Comparison of ENCODE assay signal across 10 mouse cellular contexts in genomic region chr9:83599505-83599904, GRCm38 (mm10). TPM values are rescaled to one million over a fixed set of nuclear protein-coding genes. Genes with fewer than 3 reads are reported as not detected.
A peak's percentile ranks its signal among the peaks of the same experiment; 100 is the strongest.
DNase-seq lines count a peak whose midpoint lies in the region; ATAC-seq and TF ChIP-seq lines count a peak whose summit lies in the region.
"Had no signal": no experiment of that assay in that cellular context is flagged by ENCODE, and none has a peak within 500 bp of the region (broad histone marks: within the 10 kb centered on the region; RNA-seq: fewer than 3 reads in every experiment).

No protein-coding gene starts in this region.

- WGBS in heart, embryonic 10.5 days, result 73% methylated on average over 6 of the region's 6 CpGs
- 42% methylated on average over 6 of the region's 6 CpGs for WGBS in lung, embryonic 16.5 days
- WGBS in forebrain, postnatal 0 days, result 15% methylated on average over 6 of the region's 6 CpGs

- no peak overlapping the region for H3K4me2 ChIP-seq in lung, embryonic 16.5 days (ENCODE audit: low read depth, low read length)
- H3K4me2 ChIP-seq in forebrain, postnatal 0 days (ENCODE audit: low read depth), result no peak overlapping the region

- no peak for TF ChIP-seq POLR2A in brain, embryonic 14.5 days (IDR thresholded peaks at IDR 0.05; ENCODE audit: borderline replicate concordance, extremely low read depth, insufficient read depth, insufficient read length, poor library complexity, severe bottlenecking)

- H3K4me1 ChIP-seq in heart, embryonic 10.5 days, result peaks cover 15% of the 10 kb centered on the region; the same call in 1 of the 2 replicates
- no peaks in the 10 kb centered on the region; the same call in 1 of the 2 replicates for H3K4me1 ChIP-seq in lung, embryonic 16.5 days (replicated peaks; ENCODE audit: control insufficient read depth, insufficient read depth, low read length)
- H3K4me1 ChIP-seq in forebrain, postnatal 0 days (ENCODE audit: insufficient read depth), result peaks cover 15% of the 10 kb centered on the region; the same call in 1 of the 2 replicates

- H3K27me3 ChIP-seq in heart, embryonic 10.5 days (ENCODE audit: insufficient read depth, poor library complexity, severe bottlenecking), result no peaks in the 10 kb centered on the region
- no peaks in the 10 kb centered on the region for H3K27me3 ChIP-seq in lung, embryonic 16.5 days (ENCODE audit: control insufficient read depth, insufficient read depth, low read depth, low read length)
- H3K27me3 ChIP-seq in forebrain, postnatal 0 days (ENCODE audit: insufficient read depth, low read length), result no peaks in the 10 kb centered on the region

- peak; percentile 67 for DNase-seq in heart, embryonic 10.5 days (ENCODE audit: low spot score)
- no peak for DNase-seq in heart, adult 9 months (ENCODE audit: low spot score in 2 of 2)
- no peak for DNase-seq in lung, postnatal 25 days (ENCODE audit: low spot score)
- peak; percentile 74 for DNase-seq in brain, embryonic 14.5 days (ENCODE audit: low read depth)
- peak; percentile 59 for DNase-seq in forebrain, postnatal 0 days
- DNase-seq in retina, postnatal 1 day, result no peak
- DNase-seq in frontal cortex, postnatal 10 days (ENCODE audit: low spot score in 2 of 2), result no peak
- DNase-seq: adrenal gland, postnatal 10 days had no signal

- H3K9ac ChIP-seq in lung, embryonic 16.5 days (ENCODE audit: low read length), result no peak overlapping the region
- H3K9ac ChIP-seq in forebrain, postnatal 0 days, result no peak overlapping the region

- peaks cover 3% of the 10 kb centered on the region; the same call in 1 of the 2 replicates for H3K36me3 ChIP-seq in heart, embryonic 10.5 days
- no peaks in the 10 kb centered on the region; the same call in 1 of the 2 replicates for H3K36me3 ChIP-seq in lung, embryonic 16.5 days (ENCODE audit: control insufficient read depth, insufficient read depth, low read length)
- H3K36me3 ChIP-seq in forebrain, postnatal 0 days (ENCODE audit: insufficient read depth), result no peaks in the 10 kb centered on the region

- H3K9me3 ChIP-seq in heart, embryonic 10.5 days, result no peaks in the 10 kb centered on the region
- H3K9me3 ChIP-seq in lung, embryonic 16.5 days (ENCODE audit: control insufficient read depth, low read length), result no peaks in the 10 kb centered on the region
- no peaks in the 10 kb centered on the region for H3K9me3 ChIP-seq in forebrain, postnatal 0 days (ENCODE audit: low read length)

- TF ChIP-seq CTCF in brain, embryonic 14.5 days (IDR thresholded peaks at IDR 0.05; ENCODE audit: borderline replicate concordance, extremely low read depth, insufficient read depth, insufficient read length), result no peak
- TF ChIP-seq CTCF in forebrain, postnatal 0 days (IDR thresholded peaks at IDR 0.05; ENCODE audit: low read depth), result no peak

- ATAC-seq in lung, embryonic 16.5 days (ENCODE audit: low read depth), result 0 out of 2 replicates have a peak, but pooled peaks have one; percentile 47
- ATAC-seq in forebrain, postnatal 0 days, result no peak
- ATAC-seq: inflammation-experienced regulatory T-cells, adult 6 months had no signal

- no peak overlapping the region for H3K4me3 ChIP-seq in heart, embryonic 10.5 days
- H3K4me3 ChIP-seq in lung, embryonic 16.5 days (ENCODE audit: low read length), result no peak overlapping the region
- no peak overlapping the region for H3K4me3 ChIP-seq in forebrain, postnatal 0 days (ENCODE audit: low read depth, low read length)

- H3K27ac ChIP-seq in heart, embryonic 10.5 days, result no peak overlapping the region
- H3K27ac ChIP-seq in lung, embryonic 16.5 days (ENCODE audit: low read length), result peak overlapping the region; percentile 9; the same call in 1 of the 2 replicates
- H3K27ac ChIP-seq in forebrain, postnatal 0 days (ENCODE audit: low read depth, low read length), result 0 out of 2 replicates have a peak overlapping the region, but pooled peaks have one; percentile 16

RNA-seq across cellular contexts. Expression of gene Sh3bgrl2, which starts 51.4 kb away (rescaled TPM):
- polyA plus RNA-seq in heart, embryonic 10.5 days (2016; fragmentation: Nextera tagmentation; extraction: Ambion mirVana), result 16.2 and 17.6 TPM in 2 replicates
- 39.5 and 46.2 TPM in 2 replicates for polyA plus RNA-seq in lung, embryonic 16.5 days (2015; fragmentation: Nextera tagmentation; extraction: Ambion mirVana)
- polyA plus RNA-seq in brain, embryonic 14.5 days (2012; rRNA removed), result 8.6 and 9.3 TPM in 2 replicates
- total RNA-seq in forebrain, postnatal 0 days (2014; rRNA removed), result 9.0 and 9.2 TPM in 2 replicates
- polyA plus RNA-seq in forebrain, postnatal 0 days (2015; fragmentation: Nextera tagmentation; extraction: Ambion mirVana), result 5.4 and 6.8 TPM in 2 replicates

Comparison
In these comparisons a context has a peak if more than half of its experiments do, and no peak if none do; other contexts are left out.
1. DNase-seq: peak in heart, embryonic 10.5 days (single experiment), brain, embryonic 14.5 days (single experiment) and forebrain, postnatal 0 days (single experiment); none in heart, adult 9 months (0 of 2), lung, postnatal 25 days (single experiment), retina, postnatal 1 day (single experiment) and frontal cortex, postnatal 10 days (0 of 2).